Mouse (Mus musculus) bone marrow macrophage, adult 2 months (primary cell): ENCODE data around the gene Hyal2. TPM values are rescaled to one million over a fixed set of nuclear protein-coding genes. Genes with fewer than 3 reads are reported as not detected.

ENCODE experiments used
- H3K27ac ChIP-seq: 2 replicates; pipeline ENCODE4 v1.5.1; 2012; ENCODE audit warnings: low read depth, low read length; ENCODE audit not compliant: insufficient read depth
- H3K4me1 ChIP-seq: 2 replicates; pipeline ENCODE4 v1.6.1; 2012; ENCODE audit warnings: low read length; ENCODE audit not compliant: control insufficient read depth, insufficient read depth
- H3K4me3 ChIP-seq: 2 replicates; pipeline ENCODE4 v1.5.1; 2012; ENCODE audit warnings: mild to moderate bottlenecking, low read length, moderate library complexity; ENCODE audit not compliant: insufficient read depth
- CTCF ChIP-seq: IDR thresholded peaks from 2 replicates; pipeline ENCODE4 v1.5.1; 2012; ENCODE audit warnings: low read depth, mild to moderate bottlenecking, low read length, moderate library complexity
- POLR2A ChIP-seq: IDR thresholded peaks from 2 replicates; pipeline ENCODE4 v1.6.1; 2012; ENCODE audit warnings: mild to moderate bottlenecking, low read depth, low read length, borderline replicate concordance
- polyA plus RNA-seq: library from polyadenylated mRNA; stranded (reverse); fragments of >200 nt; gene quantifications from 2 replicates; pipeline ENCODE4 v1.2.4, GENCODE M21; 2012; ENCODE audit not compliant: missing spikeins, insufficient read depth, insufficient read length

Gene Hyal2
- polyA plus RNA-seq, 1 experiment = 8.8 TPM

DNA sequence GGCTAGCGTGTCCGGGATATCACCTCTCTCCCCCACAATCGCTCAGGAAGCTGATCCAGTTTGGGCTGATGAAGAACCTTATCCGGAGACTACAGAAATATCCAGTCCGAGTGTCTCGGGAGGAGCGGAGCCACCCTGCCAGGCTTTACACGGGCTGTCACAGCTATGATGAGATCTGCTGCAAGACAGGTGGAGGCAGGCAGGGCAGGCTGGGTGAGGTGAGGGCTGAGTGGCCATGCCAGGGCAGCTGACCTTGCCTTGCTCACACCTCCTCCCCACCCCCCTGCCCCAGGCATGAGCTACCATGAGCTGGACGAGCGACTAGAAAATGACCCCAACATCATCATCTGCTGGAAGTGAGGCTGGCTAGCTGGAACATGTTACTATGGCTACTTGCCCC is 22.5 kb upstream of the Hyal2 start:
- Histone ChIP-seq H3K4me1 (peaks cover 23% of the 10 kb centered on the region), H3K4me3 (no peak overlapping the region), H3K27ac (no peak overlapping the region)
- TF ChIP-seq CTCF (no peak), POLR2A (no peak)

GRCm38 (mm10) chr9:107545602-107546001 is 22.1 kb upstream of the Hyal2 start:
- TF ChIP-seq POLR2A (no peak), CTCF (peak; percentile 98)
- Histone ChIP-seq H3K4me1 (peaks cover 23% of the 10 kb centered on the region), H3K4me3 (no peak overlapping the region), H3K27ac (no peak overlapping the region)

DNA sequence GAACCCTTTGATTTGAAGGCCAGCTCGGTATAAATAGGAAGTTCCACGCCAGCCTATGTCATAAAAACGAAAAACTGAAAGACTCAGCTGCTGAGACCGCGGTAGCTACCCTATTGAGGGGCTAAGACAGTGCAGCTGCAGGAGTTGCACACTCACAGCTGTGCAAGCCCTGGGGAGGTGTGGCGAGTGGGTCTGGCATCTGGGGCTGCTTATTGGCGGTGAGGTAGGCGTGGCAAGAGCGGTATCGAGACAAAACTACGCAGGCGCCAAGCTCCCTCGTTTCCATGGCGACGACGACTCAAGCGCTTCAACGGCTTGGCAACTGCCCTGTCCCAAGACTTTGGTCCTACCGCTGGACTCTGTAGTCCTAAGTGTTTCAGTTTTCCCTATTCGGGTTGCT is 20.7 kb upstream of the Hyal2 start, which contains the start of gene Zmynd10:
TSS of gene Zmynd10 (plus strand) at position 273 of the 400 bp plus-strand sequence.
- Histone ChIP-seq H3K27ac (no peak within 1 kb of the TSS), H3K4me1 (peaks cover 29% of the 10 kb centered on the region), H3K4me3 (0 out of 2 replicates have a peak within 1 kb of the TSS, but pooled peaks have one; percentile 21)
- no peak for TF ChIP-seq CTCF
- no peak for TF ChIP-seq POLR2A

- peaks cover 29% of the 10 kb centered on the region for H3K4me1 ChIP-seq
- H3K27ac ChIP-seq = no peak overlapping the region
- no peak overlapping the region for H3K4me3 ChIP-seq
- TF ChIP-seq POLR2A (no peak), CTCF (no peak)
Measured at GRCm38 (mm10) chr9:107547957-107548356, 19.8 kb upstream of the Hyal2 start.

DNA sequence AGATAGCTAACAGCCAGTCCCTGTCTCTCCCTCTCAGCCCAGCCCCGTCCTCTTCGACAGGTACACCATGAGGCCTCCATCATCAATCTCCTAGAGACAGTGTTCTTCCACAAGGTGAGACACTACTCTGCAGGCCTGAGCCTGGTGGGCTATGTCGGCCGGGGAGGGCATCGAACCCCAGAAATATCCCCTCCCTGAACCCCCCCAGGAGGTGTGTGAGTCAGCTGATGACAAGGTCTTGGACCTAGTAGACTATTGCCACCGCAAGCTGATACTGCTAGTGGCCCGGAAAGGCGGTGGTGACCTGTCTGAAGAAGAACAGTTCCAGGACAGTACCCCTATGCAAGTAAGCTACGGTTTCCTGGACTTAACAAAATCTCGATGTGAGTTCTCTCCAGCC is 18.9 kb upstream of the Hyal2 start:
- Histone ChIP-seq H3K27ac (no peak overlapping the region), H3K4me1 (peaks cover 34% of the 10 kb centered on the region), H3K4me3 (no peak overlapping the region)
- TF ChIP-seq POLR2A = no peak
- TF ChIP-seq CTCF = no peak

GRCm38 (mm10) chr9:107549297-107550074 is 18.3 kb upstream of the Hyal2 start:
- no peak overlapping the region for H3K4me3 ChIP-seq
- no peak for TF ChIP-seq POLR2A
- TF ChIP-seq CTCF = no peak
- H3K4me1 ChIP-seq = peaks cover 34% of the 10 kb centered on the region
- H3K27ac ChIP-seq = no peak overlapping the region

DNA sequence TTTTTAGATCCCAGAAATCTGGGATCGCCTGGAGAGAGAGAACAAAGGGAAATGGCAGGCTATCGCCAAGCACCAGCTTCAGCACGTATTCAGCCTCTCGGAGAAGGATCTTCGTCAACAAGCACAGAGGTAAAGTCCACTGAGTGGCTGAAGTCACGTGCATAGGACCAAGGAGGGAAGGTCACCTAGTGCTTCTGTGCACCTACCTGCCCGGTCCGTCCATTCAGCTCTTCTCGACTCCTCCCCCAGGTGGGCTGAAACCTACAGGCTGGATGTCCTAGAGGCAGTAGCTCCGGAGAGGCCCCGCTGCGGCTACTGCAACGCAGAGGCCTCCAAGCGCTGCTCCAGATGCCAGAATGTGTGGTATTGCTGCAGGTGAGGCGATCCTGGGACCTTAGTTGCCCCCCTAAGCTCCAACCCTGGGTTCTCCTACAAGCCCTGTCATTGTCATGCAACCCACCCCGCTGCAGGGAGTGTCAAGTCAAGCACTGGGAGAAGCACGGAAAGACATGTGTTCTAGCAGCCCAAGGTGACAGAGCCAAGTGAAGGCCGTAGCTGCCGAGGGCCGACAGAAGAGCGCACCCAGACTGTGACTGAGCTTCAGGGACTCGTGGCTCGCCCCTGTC is 17.1 kb upstream of the Hyal2 start:
- Histone ChIP-seq H3K27ac (no peak overlapping the region), H3K4me1 (peaks cover 34% of the 10 kb centered on the region), H3K4me3 (no peak overlapping the region)

GRCm38 (mm10) chr9:107551117-107551889 is 16.4 kb upstream of the Hyal2 start, which contains the start of gene Rassf1:
Gene Rassf1, plus strand, starts transcription at chr9:107551555.
- no peak within 1 kb of the TSS for H3K27ac ChIP-seq
- no peak for TF ChIP-seq CTCF
- no peak for TF ChIP-seq POLR2A
- H3K4me3 ChIP-seq = peak within 1 kb of the TSS; percentile 63
- H3K4me1 ChIP-seq = peaks cover 34% of the 10 kb centered on the region

More for the DNA sequence above, 17.1 kb upstream of the Hyal2 start:
- TF ChIP-seq POLR2A = no peak
- no peak for TF ChIP-seq CTCF

- H3K4me3 ChIP-seq = peak overlapping the region; percentile 63
- peaks cover 35% of the 10 kb centered on the region for H3K4me1 ChIP-seq
- TF ChIP-seq CTCF (no peak), POLR2A (no peak)
Measured at GRCm38 (mm10) chr9:107551890-107552355, 15.8 kb upstream of the Hyal2 start.

More at GRCm38 (mm10) chr9:107551890-107552355, 15.8 kb upstream of the Hyal2 start:
- no peak overlapping the region for H3K27ac ChIP-seq
